Mouse (Mus musculus): ENCODE data around the gene Olfr548-ps1.

GRCm38 (mm10) chr7:102516261-102517050 is 24.2 kb upstream of the Olfr548-ps1 start:
- TF ChIP-seq EP300 (IDR thresholded peaks at IDR 0.05; ENCODE audit: low read depth) (no peak), CTCF (IDR thresholded peaks at IDR 0.05; ENCODE audit: low read depth) (no peak)
